Mouse (Mus musculus) embryonic facial prominence, embryonic 11.5 days (tissue): ENCODE measurements at regions not wholly inside any gene's neighbourhood (a gene's known extent, or its start where the extent isn't known, plus 50 kb on each side); places are given as distances from the start of the nearest gene placed in this dataset.

ENCODE experiments used
- ATAC-seq: fragments of 200-750 bp; cut with Nextera tagmentation; replicated peaks from 2 replicates; pipeline ENCODE4 v1.8.0; 2017; ENCODE audit warnings: low read depth; ENCODE audit not compliant: insufficient number of reproducible peaks, low FRiP score, low TSS enrichment
- DNase-seq: peaks from one replicate; pipeline ENCODE4 v3.0.0-alpha.2; 2015; ENCODE audit warnings: low spot score
- H3K27ac ChIP-seq: fragments of 300-500 bp; sonication (generic); replicated peaks from 2 replicates; pipeline ENCODE4 v1.5.1; 2014; ENCODE audit warnings: mild to moderate bottlenecking, low read depth, low read length, control low read depth
- H3K27me3 ChIP-seq: fragments of 300-500 bp; sonication (generic); 2 replicates; pipeline ENCODE4 v1.6.1; 2014; ENCODE audit warnings: mild to moderate bottlenecking, low read length, moderate library complexity, mixed read lengths; ENCODE audit not compliant: control insufficient read depth, insufficient read depth
- H3K36me3 ChIP-seq: fragments of 300-500 bp; sonication (generic); replicated peaks from 2 replicates; pipeline ENCODE4 v1.6.1; 2014; ENCODE audit warnings: low read depth, mild to moderate bottlenecking, low read length, moderate library complexity, mixed read lengths; ENCODE audit not compliant: control insufficient read depth, insufficient read depth
- H3K4me1 ChIP-seq: fragments of 300-500 bp; sonication (generic); 2 replicates; pipeline ENCODE4 v1.6.1; 2014; ENCODE audit warnings: low read length, mixed read lengths; ENCODE audit not compliant: control insufficient read depth, insufficient read depth
- H3K4me2 ChIP-seq: fragments of 300-500 bp; sonication (generic); 2 replicates; pipeline ENCODE4 v1.6.1; 2014; ENCODE audit warnings: low read depth, mild to moderate bottlenecking, control low read depth, low read length, moderate library complexity
- H3K4me3 ChIP-seq: fragments of 300-500 bp; sonication (generic); 2 replicates; pipeline ENCODE4 v1.5.1; 2014; ENCODE audit warnings: low read depth, low read length, control low read depth
- H3K9ac ChIP-seq: fragments of 300-500 bp; sonication (generic); replicated peaks from 2 replicates; pipeline ENCODE4 v1.6.1; 2014; ENCODE audit warnings: mild to moderate bottlenecking, control low read depth, low read length
- H3K9me3 ChIP-seq: fragments of 300-500 bp; sonication (generic); replicated peaks from 2 replicates; pipeline ENCODE4 v1.6.1; 2016; ENCODE audit warnings: mild to moderate bottlenecking, low read length, inconsistent platforms, mixed read lengths; ENCODE audit not compliant: control insufficient read depth
- WGBS: fragments of 180-500 bp; shearing (Covaris S2); extraction: QIAGEN DNeasy Blood & Tissue Kit; methylation state at CpG from one replicate; pipeline ENCODE4 v1.1.7; 2014; 5-methylcytosine and 5-hydroxymethylcytosine counted together

DNA sequence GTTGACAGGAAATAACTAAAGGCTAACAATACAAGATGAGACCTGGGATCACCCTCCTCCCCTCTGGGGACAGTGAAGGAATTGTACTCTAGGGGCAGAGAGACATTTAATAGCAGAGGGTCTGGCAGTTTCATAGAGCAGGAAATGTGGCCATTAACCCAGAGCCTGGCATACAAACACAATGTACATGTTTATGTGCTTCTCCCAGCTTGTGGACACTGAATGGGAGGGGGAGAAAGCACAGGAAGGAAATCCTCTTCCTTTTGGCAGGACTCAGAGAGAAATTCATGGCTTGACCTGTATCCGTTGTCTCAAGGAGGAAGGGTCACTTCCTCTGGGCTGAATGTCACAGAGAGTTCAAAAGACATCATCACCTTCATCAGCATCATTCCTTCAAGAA lies 594.5 kb upstream of the A1bg start:
- H3K4me3 ChIP-seq = no peak overlapping the region
- no peak overlapping the region for H3K9ac ChIP-seq
- DNase-seq = no peak
- no peak overlapping the region for H3K4me2 ChIP-seq
- H3K36me3 ChIP-seq = no peaks in the 10 kb centered on the region
- no peak overlapping the region for H3K27ac ChIP-seq
- no peaks in the 10 kb centered on the region for H3K4me1 ChIP-seq
- no peaks in the 10 kb centered on the region for H3K27me3 ChIP-seq
- no peaks in the 10 kb centered on the region for H3K9me3 ChIP-seq
- 57% methylated on average over 1 of the region's 1 CpGs for WGBS
- ATAC-seq = no peak

DNA sequence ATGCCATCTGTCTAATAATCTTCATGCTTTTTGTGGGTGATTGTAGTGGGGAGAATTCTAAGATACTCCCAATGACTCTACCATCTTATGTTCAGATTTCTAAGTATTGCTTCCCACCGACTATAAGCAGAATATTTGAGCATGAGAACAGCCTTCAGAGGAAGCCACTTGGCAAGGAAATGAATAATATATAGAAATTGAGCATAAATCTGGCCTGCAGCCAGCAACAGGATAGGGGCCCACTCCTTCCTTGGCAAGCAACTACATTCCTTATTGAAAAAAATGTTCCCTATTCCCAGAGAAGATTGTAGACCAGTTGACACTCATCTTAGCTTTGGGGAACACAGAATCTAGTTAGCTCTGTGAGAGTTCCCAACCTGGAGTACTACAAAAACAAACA lies 591.5 kb upstream of the A1bg start:
- Histone ChIP-seq H3K27ac (no peak overlapping the region), H3K27me3 (no peaks in the 10 kb centered on the region), H3K4me3 (no peak overlapping the region), H3K36me3 (no peaks in the 10 kb centered on the region), H3K9ac (no peak overlapping the region), H3K4me2 (no peak overlapping the region), H3K4me1 (no peaks in the 10 kb centered on the region), H3K9me3 (no peaks in the 10 kb centered on the region)
- ATAC-seq = no peak
- DNase-seq = no peak
- WGBS = 77% methylated on average over 1 of the region's 1 CpGs

DNA sequence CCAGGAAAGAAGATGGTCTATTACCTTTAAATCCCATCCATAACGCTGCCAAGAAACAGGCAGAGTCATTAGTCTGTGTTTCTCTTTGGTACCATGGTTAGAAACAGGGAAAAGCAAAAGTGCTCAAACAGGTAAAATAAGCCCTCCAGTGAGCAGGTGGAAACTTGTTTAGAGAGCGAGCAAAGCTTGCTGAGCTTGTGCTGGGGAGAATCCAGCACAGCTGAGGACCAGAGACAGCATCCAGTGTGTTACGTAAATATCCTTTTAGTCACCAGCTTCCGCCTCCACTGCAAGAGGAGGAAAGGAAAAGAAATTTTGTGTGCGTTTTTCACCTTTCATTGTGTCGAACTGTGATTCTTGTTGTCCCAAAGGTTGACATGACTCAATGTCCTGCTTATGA lies 586.0 kb upstream of the A1bg start:
- H3K27ac ChIP-seq = no peak overlapping the region
- H3K4me3 ChIP-seq = no peak overlapping the region
- H3K36me3 ChIP-seq = no peaks in the 10 kb centered on the region
- no peaks in the 10 kb centered on the region for H3K4me1 ChIP-seq
- no peaks in the 10 kb centered on the region for H3K9me3 ChIP-seq
- no peak for ATAC-seq
- H3K27me3 ChIP-seq = no peaks in the 10 kb centered on the region
- no peak overlapping the region for H3K4me2 ChIP-seq
- no peak overlapping the region for H3K9ac ChIP-seq
- no peak for DNase-seq
- 92% methylated on average over 6 of the region's 6 CpGs for WGBS

DNA sequence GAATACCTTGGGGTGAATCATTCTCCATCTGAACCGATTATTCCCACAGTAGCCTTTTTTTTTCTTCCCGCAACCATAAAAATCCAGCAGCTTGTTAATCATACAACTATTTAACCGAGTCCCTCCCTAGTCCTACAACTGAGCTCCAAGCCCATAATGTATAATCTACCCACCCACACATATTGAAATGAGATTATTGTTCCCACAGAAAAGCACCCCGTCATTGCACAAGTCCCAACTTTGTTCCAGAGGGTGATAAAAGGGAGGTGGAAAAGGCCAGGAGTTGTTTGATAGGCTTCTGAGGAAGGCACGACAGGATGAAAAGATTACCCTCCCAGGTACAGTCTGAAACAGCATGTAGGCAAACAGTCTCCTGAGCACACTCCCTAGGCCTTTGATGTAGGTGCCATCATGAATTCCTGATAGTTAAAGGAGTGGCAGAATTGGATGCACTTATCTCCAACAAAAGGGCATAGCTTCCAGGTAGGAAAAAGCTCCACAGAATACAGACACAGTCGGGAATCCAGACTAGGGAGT lies 583.6 kb upstream of the A1bg start:
- H3K9ac ChIP-seq = no peak overlapping the region
- H3K4me3 ChIP-seq = no peak overlapping the region
- H3K27me3 ChIP-seq = no peaks in the 10 kb centered on the region
- H3K36me3 ChIP-seq = no peaks in the 10 kb centered on the region
- ATAC-seq (no peak), DNase-seq (no peak)
- no peak overlapping the region for H3K27ac ChIP-seq
- no peak overlapping the region for H3K4me2 ChIP-seq
- H3K4me1 ChIP-seq = no peaks in the 10 kb centered on the region
- H3K9me3 ChIP-seq = no peaks in the 10 kb centered on the region
- WGBS = 84% methylated on average over 6 of the region's 6 CpGs

DNA sequence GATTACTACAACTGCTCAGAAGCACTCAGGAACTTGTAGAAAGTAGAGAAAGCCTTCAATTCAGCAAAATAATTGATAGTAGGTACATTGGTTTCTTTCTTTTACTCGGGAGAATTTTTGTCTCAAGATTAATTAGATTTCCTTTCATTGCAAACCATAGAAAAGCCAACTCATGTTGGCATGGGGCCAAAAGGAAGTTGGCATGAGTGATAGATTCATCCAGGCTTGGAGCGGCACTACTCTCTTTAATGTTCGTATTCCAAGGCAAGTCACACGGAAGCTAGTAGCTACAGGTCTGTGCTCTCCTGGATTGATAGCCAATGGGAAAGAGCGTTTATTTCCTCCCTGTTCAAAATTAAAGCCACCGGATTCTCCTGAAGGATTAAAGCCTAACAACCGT lies 580.6 kb upstream of the A1bg start:
- ATAC-seq (no peak), DNase-seq (no peak)
- Histone ChIP-seq H3K4me1 (no peaks in the 10 kb centered on the region), H3K27ac (no peak overlapping the region), H3K9ac (no peak overlapping the region), H3K27me3 (no peaks in the 10 kb centered on the region), H3K9me3 (no peaks in the 10 kb centered on the region), H3K4me2 (no peak overlapping the region), H3K36me3 (no peaks in the 10 kb centered on the region), H3K4me3 (no peak overlapping the region)
- 87% methylated on average over 7 of the region's 7 CpGs for WGBS

DNA sequence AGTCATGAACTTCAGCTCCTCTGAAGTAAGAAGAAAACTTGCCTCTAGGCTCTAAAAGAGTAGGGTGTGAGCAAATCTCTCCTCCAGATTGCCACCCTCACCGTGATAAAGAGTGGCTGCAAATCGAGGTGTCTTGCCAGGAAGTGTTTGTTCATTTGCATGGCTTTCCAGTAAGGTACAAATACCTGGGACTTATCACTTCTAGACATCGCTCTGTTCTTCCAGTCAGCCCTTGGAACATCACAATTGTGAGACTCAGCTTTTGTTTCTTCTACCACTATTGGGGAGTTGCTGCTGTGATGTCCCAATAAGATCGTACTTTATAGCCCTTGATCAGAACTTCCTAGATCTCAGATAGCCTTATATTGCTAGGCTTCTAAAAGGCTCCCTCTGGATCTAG lies 566.9 kb upstream of the A1bg start:
- H3K27me3 ChIP-seq = no peaks in the 10 kb centered on the region

DNA sequence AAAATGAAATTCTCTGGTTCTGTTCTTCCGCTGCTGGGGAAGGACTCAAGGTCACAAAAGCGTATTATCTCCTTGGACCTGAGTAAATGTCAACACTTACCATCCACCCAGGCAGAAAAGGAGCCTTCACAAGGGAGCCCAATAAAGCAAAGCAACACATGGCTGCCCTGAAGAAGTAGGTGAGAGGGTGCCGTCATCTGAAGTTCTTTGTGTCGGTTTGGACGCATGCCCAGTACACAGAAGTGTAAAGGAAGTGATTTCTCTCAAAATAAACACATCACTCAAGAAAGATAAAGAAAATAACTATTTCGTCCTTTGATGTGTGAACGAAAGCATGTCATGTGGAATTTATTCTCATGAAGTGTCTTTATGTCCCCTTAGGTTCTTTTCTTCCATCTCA lies 559.0 kb upstream of the A1bg start:
- 77% methylated on average over 7 of the region's 7 CpGs for WGBS
- no peaks in the 10 kb centered on the region for H3K27me3 ChIP-seq
- H3K4me3 ChIP-seq = no peak overlapping the region
- DNase-seq = no peak
- no peak overlapping the region for H3K27ac ChIP-seq
- no peaks in the 10 kb centered on the region for H3K9me3 ChIP-seq
- H3K4me1 ChIP-seq = no peaks in the 10 kb centered on the region
- no peaks in the 10 kb centered on the region for H3K36me3 ChIP-seq
- no peak overlapping the region for H3K9ac ChIP-seq
- no peak for ATAC-seq
- H3K4me2 ChIP-seq = no peak overlapping the region

More for the DNA sequence above, 566.9 kb upstream of the A1bg start:
- Histone ChIP-seq H3K27ac (no peak overlapping the region), H3K9me3 (no peaks in the 10 kb centered on the region), H3K4me2 (no peak overlapping the region), H3K36me3 (no peaks in the 10 kb centered on the region), H3K4me1 (no peaks in the 10 kb centered on the region), H3K9ac (no peak overlapping the region), H3K4me3 (no peak overlapping the region)
- ATAC-seq = no peak
- no peak for DNase-seq
- 87% methylated on average over 4 of the region's 4 CpGs for WGBS

DNA sequence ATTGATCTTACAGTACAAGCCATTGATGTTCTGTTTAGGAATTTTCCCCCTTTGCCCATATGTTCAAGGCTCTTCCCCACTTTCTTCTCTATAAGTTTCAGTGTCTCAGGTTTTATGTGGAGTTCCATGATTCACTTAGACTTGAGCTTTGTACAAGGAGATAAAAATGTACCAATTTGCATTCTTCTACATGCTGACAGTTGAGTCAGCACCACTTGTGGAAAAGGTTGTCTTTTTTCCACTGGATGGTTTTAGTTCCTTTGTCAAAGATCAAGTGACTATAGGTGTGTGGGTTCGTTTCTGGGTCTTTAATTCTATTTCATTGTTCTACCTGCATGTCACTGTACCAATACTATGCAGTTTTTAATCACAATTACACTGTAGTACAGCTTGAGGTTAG lies 551.1 kb upstream of the A1bg start:
- ATAC-seq (no peak), DNase-seq (no peak)
- no peaks in the 10 kb centered on the region for H3K36me3 ChIP-seq
- WGBS = 40% methylated on average over 1 of the region's 1 CpGs
- H3K4me2 ChIP-seq = no peak overlapping the region
- H3K27me3 ChIP-seq = no peaks in the 10 kb centered on the region
- H3K4me3 ChIP-seq = no peak overlapping the region
- H3K9me3 ChIP-seq = no peaks in the 10 kb centered on the region
- no peak overlapping the region for H3K27ac ChIP-seq
- H3K4me1 ChIP-seq = no peaks in the 10 kb centered on the region
- no peak overlapping the region for H3K9ac ChIP-seq
